Mouse (Mus musculus): ENCODE measurements at regions not wholly inside any gene's neighbourhood (a gene's known extent, or its start where the extent isn't known, plus 50 kb on each side); places are given as distances from the start of the nearest gene placed in this dataset.

DNA sequence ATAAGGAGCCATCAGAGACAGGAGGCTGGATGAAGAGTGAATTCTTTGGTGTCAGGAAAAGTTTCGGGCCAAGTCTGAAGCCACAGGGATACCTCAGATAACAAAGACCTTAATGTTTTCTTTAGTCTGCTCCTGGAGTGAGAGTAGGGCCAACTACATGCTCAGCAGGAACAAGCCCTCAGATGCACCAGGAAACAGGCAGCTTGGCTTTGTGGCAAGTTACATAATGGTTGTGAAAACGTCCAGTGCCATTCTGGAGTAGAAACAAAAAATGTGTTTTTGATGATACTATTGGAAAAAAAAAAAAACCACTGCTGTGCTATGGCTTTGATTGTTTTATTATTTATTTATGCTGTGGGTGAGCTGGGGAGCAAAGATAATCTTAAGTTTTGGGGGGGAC lies 452.2 kb upstream of the Mon1b start:
- DNase-seq = no peak

DNA sequence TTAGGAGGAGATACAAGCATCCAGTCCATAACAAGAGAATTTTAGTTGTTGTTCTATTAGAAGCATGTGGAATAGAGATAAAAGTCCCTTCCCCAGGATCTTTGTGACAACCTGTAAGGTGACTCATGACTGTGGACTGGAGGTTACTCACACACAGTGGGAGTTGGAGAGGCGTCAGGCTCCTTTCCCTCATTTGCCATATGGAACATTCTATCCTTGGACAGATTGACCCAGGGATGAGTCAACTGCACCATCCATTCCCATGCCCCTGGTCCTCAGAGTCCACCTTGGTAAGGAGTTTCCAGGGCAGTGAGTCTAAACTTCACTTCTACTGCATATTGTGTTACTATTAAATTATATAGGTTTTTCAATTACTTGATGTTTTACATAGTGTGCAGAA lies 444.9 kb upstream of the Mon1b start:
- DNase-seq = no peak

DNA sequence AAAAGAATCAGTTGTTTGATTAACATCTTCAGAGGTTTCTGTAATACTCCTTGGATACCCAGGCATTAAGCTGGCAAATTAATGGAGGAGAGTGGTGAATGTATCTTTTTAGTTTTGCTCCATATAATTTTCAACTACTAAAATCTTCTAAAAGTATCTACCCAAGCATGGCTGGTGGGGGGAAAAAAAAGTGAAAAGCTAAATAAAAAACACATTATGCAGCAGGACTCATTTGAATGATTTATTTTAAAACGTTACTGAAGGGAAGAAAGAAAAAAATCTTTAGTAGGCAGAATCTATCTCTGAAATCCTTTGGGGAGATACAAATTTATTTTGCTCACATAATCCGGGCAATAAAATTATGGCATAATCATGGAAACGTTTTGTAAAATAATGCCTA lies 443.9 kb upstream of the Mon1b start:
- DNase-seq = no peak
